Mouse (Mus musculus) bone marrow macrophage, adult 2 months (primary cell): Measurements from ENCODE around the gene Gm39566.

Experiments used
- CTCF ChIP-seq: IDR thresholded peaks from 2 replicates; pipeline ENCODE4 v1.5.1; 2012; ENCODE audit warnings: low read depth, mild to moderate bottlenecking, low read length, moderate library complexity
- POLR2A ChIP-seq: IDR thresholded peaks from 2 replicates; pipeline ENCODE4 v1.6.1; 2012; ENCODE audit warnings: mild to moderate bottlenecking, low read depth, low read length, borderline replicate concordance

GRCm38 (mm10) chr11:69793429-69793828 lies 21.7 kb downstream of the Gm39566 start:
- TF ChIP-seq POLR2A (no peak), CTCF (no peak)
